ENCODE assay signal across 20 mouse cellular contexts in genomic region chr13:34787546-34787945, GRCm38 (mm10). TPM values are rescaled to one million over a fixed set of nuclear protein-coding genes. Genes with fewer than 3 reads are reported as not detected.
"Had no signal": no experiment of that assay in that cellular context is flagged by ENCODE, and none has a peak within 500 bp of the region (broad histone marks: within the 10 kb centered on the region; RNA-seq: fewer than 3 reads in every experiment).

No protein-coding gene starts in this region.

- H3K4me3 ChIP-seq: limb, embryonic 12.5 days; midbrain, embryonic 10.5 days; myocyte; neural tube, embryonic 15.5 days; stomach, embryonic 15.5 days had no signal

- H3K27ac ChIP-seq: limb, embryonic 12.5 days; liver, embryonic 14.5 days; midbrain, embryonic 10.5 days; neural tube, embryonic 15.5 days; stomach, embryonic 15.5 days had no signal

- DNase-seq: kidney, adult 18-20 months; kidney, postnatal 10 days; kidney, postnatal 4 days; lung, adult 2 months; lung, postnatal 36 days; midbrain, embryonic 14.5 days; retina, postnatal 1 day; thymus, adult 2 months; thymus, postnatal 25 days had no signal

RNA-seq across cellular contexts. Expression of gene Fam50b, which starts 52.9 kb away (rescaled TPM):
- total RNA-seq: layer of hippocampus, postnatal 14 days; left cerebral cortex, adult 8-10 months; left cerebral cortex, postnatal 25 days; liver, adult 2 months; megakaryocyte, adult 5-6 weeks had no signal
